Mouse (Mus musculus) neural tube, embryonic 12.5 days (tissue): ENCODE data around the gene Esp3. TPM values are rescaled to one million over a fixed set of nuclear protein-coding genes. Genes with fewer than 3 reads are reported as not detected.
"Not testable (repeated sequence)": the region's sequence is repeated elsewhere in the genome, so short reads cannot be mapped to it uniquely, and the experiment has no call there.

Experiments used
- ATAC-seq: fragments of 200-750 bp; cut with Nextera tagmentation; 2 replicates; pipeline ENCODE4 v1.8.0; 2017; ENCODE audit warnings: low read depth, mild to moderate bottlenecking, moderate TSS enrichment, moderate library complexity; ENCODE audit not compliant: low FRiP score
- H3K27ac ChIP-seq: fragments of 300-500 bp; sonication (generic); 2 replicates; pipeline ENCODE4 v1.5.1; 2016
- H3K27me3 ChIP-seq: fragments of 300-500 bp; sonication (generic); replicated peaks from 2 replicates; pipeline ENCODE4 v1.6.1; 2016; ENCODE audit warnings: mild to moderate bottlenecking
- H3K36me3 ChIP-seq: fragments of 300-500 bp; sonication (generic); 2 replicates; pipeline ENCODE4 v1.6.1; 2016; ENCODE audit warnings: mild to moderate bottlenecking
- H3K4me1 ChIP-seq: fragments of 300-500 bp; sonication (generic); 2 replicates; pipeline ENCODE4 v1.6.1; 2016
- H3K4me2 ChIP-seq: fragments of 300-500 bp; sonication (generic); replicated peaks from 2 replicates; pipeline ENCODE4 v1.6.1; 2016; ENCODE audit warnings: mild to moderate bottlenecking
- H3K4me3 ChIP-seq: fragments of 300-500 bp; sonication (generic); 2 replicates; pipeline ENCODE4 v1.5.1; 2016
- H3K9ac ChIP-seq: fragments of 300-500 bp; sonication (generic); 2 replicates; pipeline ENCODE4 v1.6.1; 2016; ENCODE audit warnings: mild to moderate bottlenecking
- H3K9me3 ChIP-seq: fragments of 300-500 bp; sonication (generic); 2 replicates; pipeline ENCODE4 v1.6.1; 2016; ENCODE audit warnings: mild to moderate bottlenecking
- WGBS: fragments of 180-500 bp; shearing (Covaris S2); methylation state at CpG from one replicate; pipeline ENCODE4 v1.1.7; 2016; 5-methylcytosine and 5-hydroxymethylcytosine counted together
- polyA plus RNA-seq: library from polyadenylated mRNA; unstranded; fragments of >200 nt; fragmentation: Nextera tagmentation; extraction: Ambion mirVana; gene quantifications from 2 replicates; pipeline ENCODE4 v1.2.1, GENCODE M21; 2016

The Esp3 gene
- polyA plus RNA-seq, result not detected in 2 replicates

GRCm38 (mm10) chr17:40631775-40632174 lies at the start of gene Esp3:
Esp3 (plus strand) TSS chr17:40632075.
- H3K9me3 ChIP-seq, H3K36me3 ChIP-seq, H3K9ac ChIP-seq, H3K27me3 ChIP-seq, H3K4me3 ChIP-seq, H3K4me2 ChIP-seq, H3K4me1 ChIP-seq, H3K27ac ChIP-seq, ATAC-seq: not testable (repeated sequence)
- 95% methylated on average over 1 of the region's 1 CpGs for WGBS

DNA sequence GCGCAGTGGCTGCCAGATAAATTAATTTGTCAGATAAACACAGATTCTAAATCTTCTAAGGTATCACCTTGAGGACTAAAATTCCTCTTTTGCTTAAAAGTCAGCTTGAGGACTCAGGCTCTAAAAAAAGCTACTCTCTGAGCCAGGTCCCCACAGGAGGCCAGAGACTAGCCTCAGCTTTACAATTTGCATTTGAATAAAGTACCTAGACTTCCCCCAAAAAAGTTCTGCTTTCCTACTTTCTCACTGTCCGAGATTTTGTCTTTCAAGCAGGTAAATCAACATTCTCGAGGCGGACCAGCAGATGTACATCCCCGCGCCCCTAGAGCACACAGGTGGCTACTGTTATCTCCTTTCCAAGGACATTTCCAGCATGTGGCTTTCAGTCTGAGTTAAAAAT lies 48.0 kb upstream of the Esp3 start:
- H3K4me1 ChIP-seq, H3K9ac ChIP-seq, H3K4me2 ChIP-seq, H3K4me3 ChIP-seq, H3K27me3 ChIP-seq, H3K9me3 ChIP-seq, H3K27ac ChIP-seq, ATAC-seq, H3K36me3 ChIP-seq: not testable (repeated sequence)
- WGBS, result 41% methylated on average over 6 of the region's 6 CpGs

GRCm38 (mm10) chr17:40591297-40591696 lies 40.6 kb upstream of the Esp3 start:
- Histone ChIP-seq H3K4me2 (no peak overlapping the region), H3K4me3 (no peak overlapping the region), H3K9ac (no peak overlapping the region), H3K4me1 (no peaks in the 10 kb centered on the region), H3K36me3 (no peaks in the 10 kb centered on the region), H3K9me3 (no peaks in the 10 kb centered on the region), H3K27me3 (no peaks in the 10 kb centered on the region), H3K27ac (no peak overlapping the region)
- ATAC-seq, result no peak

- Histone ChIP-seq H3K4me2 (no peak within 1 kb of the TSS), H3K9ac (no peak within 1 kb of the TSS), H3K27me3 (no peaks in the 10 kb centered on the region), H3K4me1 (no peaks in the 10 kb centered on the region), H3K27ac (no peak within 1 kb of the TSS), H3K36me3 (no peaks in the 10 kb centered on the region), H3K9me3 (no peaks in the 10 kb centered on the region), H3K4me3 (no peak within 1 kb of the TSS)
- ATAC-seq, result no peak
Observed at GRCm38 (mm10) chr17:40598294-40598693, 33.6 kb upstream of the Esp3 start, which contains the start of gene Esp4. Esp4 (plus strand) TSS chr17:40598594.

GRCm38 (mm10) chr17:40662118-40662679 lies 30.3 kb downstream of the Esp3 start:
- not testable (repeated sequence) for H3K9ac ChIP-seq, H3K4me2 ChIP-seq, H3K4me3 ChIP-seq, ATAC-seq, H3K4me1 ChIP-seq, H3K36me3 ChIP-seq, H3K27ac ChIP-seq, H3K9me3 ChIP-seq, H3K27me3 ChIP-seq
- 83% methylated on average over 9 of the region's 9 CpGs for WGBS

DNA sequence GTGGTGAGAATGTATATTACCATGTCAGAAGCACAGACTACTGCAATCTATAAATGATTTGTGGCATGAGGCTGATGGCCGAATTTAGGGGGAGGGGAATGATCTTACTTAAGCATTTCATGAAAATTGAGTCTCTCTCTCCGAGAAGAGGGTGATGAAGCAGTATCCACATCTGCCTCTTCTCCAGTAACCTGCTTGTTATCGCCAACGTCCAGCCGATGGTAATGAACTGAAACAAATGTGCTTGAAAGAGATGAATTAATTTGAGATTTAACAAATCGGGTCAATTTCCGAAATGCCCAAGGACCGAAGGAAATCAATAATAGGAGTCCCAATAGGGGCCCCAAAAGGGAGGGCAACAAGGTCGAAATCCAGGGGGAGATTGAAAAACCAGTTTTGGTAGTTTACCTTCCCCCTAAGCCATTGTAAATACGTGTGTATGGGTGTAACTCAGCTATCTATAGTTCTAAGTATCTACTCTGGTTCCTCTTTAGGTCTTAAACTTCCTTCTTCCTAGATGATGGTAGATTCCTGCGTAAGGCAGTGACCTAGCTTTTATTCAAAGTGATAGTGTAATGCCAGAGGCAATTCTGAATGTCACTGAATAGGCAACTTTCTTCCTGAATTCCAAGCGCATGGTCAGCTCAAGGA lies 31.4 kb downstream of the Esp3 start:
- H3K9me3 ChIP-seq, H3K4me2 ChIP-seq, H3K36me3 ChIP-seq, H3K27ac ChIP-seq, H3K4me3 ChIP-seq, H3K27me3 ChIP-seq, H3K4me1 ChIP-seq, H3K9ac ChIP-seq, ATAC-seq: not testable (repeated sequence)
- 82% methylated on average over 12 of the region's 12 CpGs for WGBS

Other genes with a start within 250 kb of the Esp3 start
- gene Esp8, start 112.1 kb upstream of the Esp3 start, polyA plus RNA-seq, result not detected in 2 replicates
- gene Esp6, start 70.6 kb upstream of the Esp3 start, polyA plus RNA-seq, result not detected in 2 replicates
- gene Esp4, start 33.5 kb upstream of the Esp3 start, polyA plus RNA-seq, result not detected in 2 replicates
- not detected in 2 replicates for gene Esp1, start 95.0 kb downstream of the Esp3 start, polyA plus RNA-seq
- gene Crisp2, start 174.9 kb downstream of the Esp3 start, polyA plus RNA-seq, result not detected in 2 replicates
- 2.6 and 2.8 TPM in 2 replicates for gene Rhag, start 179.1 kb downstream of the Esp3 start, polyA plus RNA-seq
- gene 9130008F23Rik, start 248.5 kb downstream of the Esp3 start, polyA plus RNA-seq, result 0.66 and 0.83 TPM in 2 replicates